Mouse (Mus musculus) gonadal fat pad, adult 2 months (tissue): Measurements from ENCODE around the gene Sall4. TPM values are rescaled to one million over a fixed set of nuclear protein-coding genes. Genes with fewer than 3 reads are reported as not detected.

ENCODE experiments used
- polyA plus RNA-seq: library from polyadenylated mRNA; depleted of rRNA; stranded (reverse); fragments of >200 nt; gene quantifications from 2 replicates; pipeline ENCODE4 v1.2.3, GENCODE M21; 2012; rRNA removed

Gene Sall4
- polyA plus RNA-seq, 1 experiment, result not detected

Other genes with a start within 250 kb of the Sall4 start
- gene Nfatc2, start 166.3 kb downstream of the Sall4 start, polyA plus RNA-seq, result 1.9 and 2.5 TPM in 2 replicates
- gene Atp9a, start 25.5 kb downstream of the Sall4 start, polyA plus RNA-seq, result 161 and 198 TPM in 2 replicates
- gene Zfp64, start 187.6 kb upstream of the Sall4 start, polyA plus RNA-seq, result 18.7 and 20.7 TPM in 2 replicates